Mouse (Mus musculus): ENCODE results near the gene Ankle1.

The Ankle1 gene

DNA sequence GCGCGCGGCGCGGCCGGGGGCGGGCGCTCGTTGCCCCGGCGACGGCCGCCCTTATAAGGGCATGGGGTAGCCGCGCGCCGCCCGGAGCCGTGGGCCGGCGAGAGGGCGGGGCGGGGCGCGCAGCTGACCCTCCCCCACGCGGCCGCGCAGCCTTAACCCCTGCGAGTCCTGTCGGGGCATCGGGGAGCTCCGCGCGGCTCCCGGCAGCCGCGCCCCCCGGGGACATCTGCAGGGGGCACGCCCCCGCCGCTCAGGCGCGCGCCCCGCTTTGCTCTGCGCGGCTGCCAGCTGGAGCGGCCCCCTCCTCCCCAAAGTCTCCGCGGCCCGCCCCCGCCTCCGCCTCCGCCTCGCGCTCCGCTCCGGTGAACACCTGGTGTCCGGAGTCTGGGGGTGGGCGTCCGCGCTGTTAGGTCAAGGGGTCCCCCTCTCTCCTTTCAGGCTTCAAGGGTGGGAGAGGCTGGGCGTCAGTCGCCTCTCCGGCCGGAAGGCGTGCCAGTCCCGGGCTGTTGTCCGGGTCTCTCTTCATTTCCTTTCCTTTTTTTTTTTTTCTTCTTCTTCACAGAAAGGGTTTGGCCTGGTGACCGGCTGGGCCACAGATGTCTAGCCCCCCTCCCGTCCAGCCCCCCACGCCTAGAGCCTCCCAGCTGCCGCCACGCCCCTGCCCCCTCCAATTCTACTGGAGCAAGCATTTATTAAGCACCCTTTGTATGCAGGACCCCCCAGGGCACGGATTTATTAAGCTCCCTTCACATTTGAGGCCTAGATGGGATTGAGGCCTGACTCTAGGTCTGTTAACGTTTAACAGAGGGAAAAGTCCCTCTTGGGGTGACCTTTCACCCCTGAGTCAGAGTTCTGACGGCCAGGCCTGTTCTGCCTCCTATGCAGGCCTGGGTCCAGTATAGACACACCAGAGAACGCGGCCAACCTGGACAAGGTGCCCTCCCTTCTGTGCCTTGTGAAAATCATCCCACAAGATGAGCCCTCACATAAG is 23.5 kb upstream of the Ankle1 start:
- in situ Hi-C loops (cut with MboI, MseI), result no loop called here

DNA sequence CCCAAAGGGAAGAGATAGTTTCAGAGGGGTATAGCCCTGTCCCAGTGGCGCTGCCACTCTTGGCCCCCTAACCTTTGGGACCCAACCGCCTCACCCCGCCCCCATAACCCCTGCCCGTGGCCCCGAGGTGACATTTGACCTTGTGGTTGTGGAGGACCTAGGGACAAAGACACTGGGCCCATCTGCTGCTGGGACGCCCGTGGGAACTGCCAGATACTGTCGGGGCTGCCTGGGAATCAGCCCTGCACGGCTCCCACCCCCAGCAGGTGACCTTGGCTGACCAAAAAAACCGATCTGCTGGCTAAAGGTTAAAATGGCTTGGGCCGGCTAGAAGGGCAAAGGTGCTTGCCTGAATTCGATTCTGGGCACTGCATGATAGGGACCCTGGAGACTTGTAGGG is 22.4 kb upstream of the Ankle1 start:
- in situ Hi-C loops (cut with MboI, MseI), result no loop called here

DNA sequence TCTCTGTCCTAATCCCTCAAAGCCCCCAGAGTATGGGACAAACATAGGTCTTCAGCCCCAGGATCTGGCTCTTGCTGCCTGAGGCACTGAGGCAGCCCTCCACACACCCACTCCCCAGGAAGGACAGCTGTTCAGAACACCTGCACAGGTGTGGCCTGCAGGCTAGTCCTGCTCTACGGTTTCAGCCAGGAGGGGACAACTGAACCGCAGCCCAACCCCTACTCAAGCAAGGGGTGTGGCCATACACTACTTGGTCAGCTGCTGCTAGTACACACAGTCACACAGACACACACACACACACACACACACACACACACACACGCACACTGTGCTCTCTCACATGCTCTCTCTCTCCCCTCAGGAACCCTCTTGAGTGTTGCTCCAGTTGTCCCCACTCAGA is 21.9 kb upstream of the Ankle1 start:
- in situ Hi-C loops (cut with MboI, MseI), result no loop called here

GRCm38 (mm10) chr8:71385212-71385835 is 20.5 kb upstream of the Ankle1 start:
- in situ Hi-C loops (cut with MboI, MseI), result no loop called here

- in situ Hi-C loops (cut with MboI, MseI), result no loop called here
Measured at GRCm38 (mm10) chr8:71388267-71388666, 17.5 kb upstream of the Ankle1 start.

- in situ Hi-C loops (cut with MboI, MseI), result no loop called here
Measured at GRCm38 (mm10) chr8:71391696-71392095, 14.1 kb upstream of the Ankle1 start.

GRCm38 (mm10) chr8:71392391-71392790 is 13.4 kb upstream of the Ankle1 start:
- in situ Hi-C loops (cut with MboI, MseI), result no loop called here

- in situ Hi-C loops (cut with MboI, MseI), result no loop called here
Measured at GRCm38 (mm10) chr8:71392871-71393270, 12.9 kb upstream of the Ankle1 start.

DNA sequence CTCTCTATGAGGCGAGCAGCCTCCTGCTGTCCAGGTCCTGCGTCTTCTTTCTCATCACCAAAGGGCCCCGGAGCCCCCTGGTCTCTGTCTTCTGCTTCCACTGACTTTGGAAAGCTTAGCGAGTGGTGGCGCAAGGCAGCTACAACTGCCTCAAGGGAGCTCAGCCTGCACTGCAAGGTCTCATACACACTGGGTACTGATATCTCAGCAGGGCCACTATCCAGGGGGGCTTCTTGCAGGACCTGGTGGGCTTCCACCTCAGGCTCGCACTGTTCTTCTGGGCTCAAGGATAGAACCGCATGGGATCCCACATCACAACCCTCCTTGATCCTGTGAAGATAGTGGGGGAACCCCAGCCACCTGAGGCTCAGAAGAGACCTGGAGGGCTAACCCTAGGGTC is 11.3 kb upstream of the Ankle1 start:
- in situ Hi-C loops (cut with MboI, MseI), result no loop called here

DNA sequence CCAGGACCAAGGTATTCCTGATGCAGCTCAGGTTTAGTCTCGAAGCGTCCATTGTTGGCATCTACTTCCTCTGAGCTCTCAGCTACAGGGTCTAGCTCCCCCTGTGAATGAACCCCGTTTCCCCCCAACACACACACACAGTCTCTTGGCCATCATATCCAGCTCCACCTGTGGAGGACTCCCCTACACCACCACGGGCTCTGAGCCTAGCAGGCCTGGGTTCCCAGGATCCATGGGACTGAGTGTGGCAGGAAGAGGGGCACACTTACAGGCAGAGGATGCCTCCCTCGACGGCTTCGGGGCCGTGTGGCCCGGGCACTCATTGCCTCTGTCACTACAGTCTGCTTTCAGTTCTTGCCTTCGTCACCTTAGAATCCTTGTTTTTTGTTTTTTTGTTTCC is 10.7 kb upstream of the Ankle1 start:
- in situ Hi-C loops (cut with MboI, MseI), result loop anchor here (5.0 kb wide), 1 partner anchor 858 kb away; the partner anchor contains the start of gene Ell

- in situ Hi-C loops (cut with MboI, MseI), result loop anchor here (5.0 kb wide), 1 partner anchor 858 kb away; the partner anchor contains the start of gene Ell
Measured at GRCm38 (mm10) chr8:71395629-71396028, 10.2 kb upstream of the Ankle1 start, which contains the start of gene Ushbp1. Gene Ushbp1 (minus strand): TSS chr8:71395802.

- in situ Hi-C loops (cut with MboI, MseI), result loop anchor here (5.0 kb wide), 1 partner anchor 859 kb away; the partner anchor contains the start of gene Ell
Measured at GRCm38 (mm10) chr8:71396639-71397305, 9.0 kb upstream of the Ankle1 start, which contains the start of gene Babam1. Gene Babam1 (plus strand): TSS chr8:71396861.

DNA sequence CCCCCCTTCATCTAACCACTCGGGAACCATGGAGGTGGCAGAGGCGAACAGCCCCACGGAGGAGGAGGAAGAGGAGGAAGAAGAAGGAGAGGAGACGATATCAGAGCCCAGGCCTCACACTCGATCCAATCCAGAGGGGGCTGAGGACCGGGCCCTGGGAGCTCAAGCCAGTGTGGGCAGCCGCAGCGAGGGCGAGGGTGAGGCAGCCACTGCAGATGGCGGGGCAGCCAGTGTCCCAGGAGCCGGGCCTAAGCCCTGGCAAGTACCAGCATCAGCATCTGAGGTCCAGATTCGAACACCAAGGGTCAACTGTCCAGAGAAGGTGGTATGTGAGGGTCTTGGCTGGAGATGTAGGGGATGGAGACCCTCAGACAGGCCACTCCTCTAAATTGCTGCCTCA is 8.1 kb upstream of the Ankle1 start:
- in situ Hi-C loops (cut with MboI, MseI), result loop anchor here (5.0 kb wide), 1 partner anchor 860 kb away; the partner anchor contains the start of gene Ell

GRCm38 (mm10) chr8:71400826-71401225 is 5.0 kb upstream of the Ankle1 start:
- in situ Hi-C loops (cut with MboI, MseI), result no loop called here

- in situ Hi-C loops (cut with MboI, MseI), result no loop called here
Measured at GRCm38 (mm10) chr8:71401454-71401853, 4.4 kb upstream of the Ankle1 start.

GRCm38 (mm10) chr8:71402446-71402964 is 3.3 kb upstream of the Ankle1 start:
- in situ Hi-C loops (cut with MboI, MseI), result no loop called here

- in situ Hi-C loops (cut with MboI, MseI), result no loop called here
Measured at GRCm38 (mm10) chr8:71403107-71403885, 2.5 kb upstream of the Ankle1 start.

DNA sequence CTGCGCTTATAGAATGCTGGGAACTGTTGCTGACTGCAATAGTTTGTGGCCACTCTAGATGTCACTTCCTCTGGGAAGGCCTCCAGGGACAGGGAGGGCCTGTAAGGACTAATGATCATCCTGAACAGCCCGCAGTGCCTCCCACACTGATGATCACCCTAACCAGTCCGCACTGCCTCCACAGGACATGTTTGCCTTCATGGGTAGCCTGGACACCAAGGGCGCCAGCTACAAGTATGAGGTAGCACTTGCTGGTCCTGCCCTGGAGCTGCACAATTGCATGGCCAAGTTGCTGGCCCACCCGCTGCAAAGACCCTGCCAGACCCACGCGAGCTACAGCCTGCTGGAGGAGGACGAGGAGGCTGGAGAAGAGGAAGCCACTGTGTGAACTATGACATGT is 1.8 kb upstream of the Ankle1 start:
- in situ Hi-C loops (cut with MboI, MseI), result no loop called here

GRCm38 (mm10) chr8:71404951-71405351 is 859 bp upstream of the Ankle1 start:
- in situ Hi-C loops (cut with MboI, MseI), result loop anchor here (5.0 kb wide), 1 partner anchor 33 kb away; the partner anchor contains the start of gene Ocel1

Measured in T-helper 1 cell (primary cell).